Mouse (Mus musculus) gastrocnemius, postnatal 14 days (tissue): ENCODE measurements around the gene Cyba. TPM values are rescaled to one million over a fixed set of nuclear protein-coding genes. Genes with fewer than 3 reads are reported as not detected.

Experiments used
- DNase-seq: peaks from one replicate; pipeline ENCODE4 v3.0.0; 2021; ENCODE audit warnings: mixed read lengths
- intact Hi-C: fragments of 180-260 bp; cut with DNase I; formaldehyde crosslinking; loops from one replicate; pipeline ENCODE4 v1.15.1; 2025; ENCODE audit warnings: low total_unique reads
- long read RNA-seq, 2 experiments: library from polyadenylated mRNA; stranded (forward); transcript quantifications; one replicate each; pipeline ENCODE4 v2.0.0; 2021
- total RNA-seq, 2 experiments: library from RNA; stranded (reverse); gene quantifications; 2 replicates each; pipeline ENCODE4 v1.2.3; 2021

The Cyba gene
- total RNA-seq: 10 to 100 TPM; 15.3 to 18.6 TPM
- long read RNA-seq, experiment 1, transcript Cyba-201 (6 exons, 744 nt): major isoform, 17 of 18 reads
- long read RNA-seq, experiment 1, partial matches to known transcripts: 1 of 18 reads
- long read RNA-seq, experiment 1, other reads (novel, unspliced or antisense): 0 of 18 reads
- long read RNA-seq, experiment 2, transcript Cyba-201 (6 exons, 744 nt): major isoform, 15 of 17 reads
- long read RNA-seq, experiment 2, partial matches to known transcripts: 1 of 17 reads
- long read RNA-seq, experiment 2, other reads (novel, unspliced or antisense): 1 of 17 reads

GRCm38 (mm10) chr8:122432443-122433268 lies at the start of gene Cyba:
Gene Cyba (minus strand): TSS chr8:122432930.
- intact Hi-C loops: loop anchor here (10.0 kb wide), 1 partner anchor 158 kb away; no protein-coding TSS in a partner anchor
- peak; percentile 79 for DNase-seq

GRCm38 (mm10) chr8:122482448-122482847 lies 49.7 kb upstream of the Cyba start:
- intact Hi-C loops: no loop called here
- no peak for DNase-seq

- intact Hi-C loops: no loop called here
- DNase-seq: peak; percentile 91
These were observed 43.0 kb upstream of the Cyba start, which contains the start of the genes Rnf166 and Ctu2 for GRCm38 (mm10) chr8:122475580-122476320. Gene Rnf166 (minus strand): TSS chr8:122476064. Gene Ctu2 (plus strand): TSS chr8:122476143.

- intact Hi-C loops: no loop called here
- DNase-seq: peak; percentile 34
These were observed 42.3 kb upstream of the Cyba start for GRCm38 (mm10) chr8:122474951-122475560.

- no peak for DNase-seq
These were observed 41.2 kb upstream of the Cyba start for GRCm38 (mm10) chr8:122473911-122474421.

GRCm38 (mm10) chr8:122470691-122471090 lies 38.0 kb upstream of the Cyba start:
- DNase-seq: no peak
- intact Hi-C loops: no loop called here

More at GRCm38 (mm10) chr8:122473911-122474421, 41.2 kb upstream of the Cyba start:
- intact Hi-C loops: no loop called here

- DNase-seq: no peak
These were observed 37.2 kb upstream of the Cyba start for GRCm38 (mm10) chr8:122469965-122470364.

GRCm38 (mm10) chr8:122469407-122469806 lies 36.7 kb upstream of the Cyba start:
- intact Hi-C loops: no loop called here

More at GRCm38 (mm10) chr8:122469965-122470364, 37.2 kb upstream of the Cyba start:
- intact Hi-C loops: no loop called here

GRCm38 (mm10) chr8:122467816-122468215 lies 35.1 kb upstream of the Cyba start:
- intact Hi-C loops: no loop called here

More at GRCm38 (mm10) chr8:122469407-122469806, 36.7 kb upstream of the Cyba start:
- no peak for DNase-seq

GRCm38 (mm10) chr8:122464985-122465384 lies 32.3 kb upstream of the Cyba start:
- no peak for DNase-seq
- intact Hi-C loops: no loop called here

More at GRCm38 (mm10) chr8:122467816-122468215, 35.1 kb upstream of the Cyba start:
- no peak for DNase-seq

GRCm38 (mm10) chr8:122463651-122464640 lies 31.2 kb upstream of the Cyba start:
- DNase-seq: no peak
- intact Hi-C loops: no loop called here

- DNase-seq: no peak
- intact Hi-C loops: no loop called here
These were observed 29.8 kb upstream of the Cyba start for GRCm38 (mm10) chr8:122462510-122462909.

GRCm38 (mm10) chr8:122461473-122462148 lies 28.9 kb upstream of the Cyba start:
- no peak for DNase-seq
- intact Hi-C loops: no loop called here

- DNase-seq: peak; percentile 67
- intact Hi-C loops: no loop called here
These were observed 28.1 kb upstream of the Cyba start, which contains the start of gene Snai3 for GRCm38 (mm10) chr8:122460524-122461472. Gene Snai3 (minus strand): TSS chr8:122460733.

- no peak for DNase-seq
- intact Hi-C loops: no loop called here
These were observed 27.3 kb upstream of the Cyba start for GRCm38 (mm10) chr8:122459990-122460389.

GRCm38 (mm10) chr8:122459218-122459900 lies 26.6 kb upstream of the Cyba start:
- intact Hi-C loops: no loop called here
- DNase-seq: no peak
